Mouse (Mus musculus): ENCODE results near the gene Sirt5.

DNA sequence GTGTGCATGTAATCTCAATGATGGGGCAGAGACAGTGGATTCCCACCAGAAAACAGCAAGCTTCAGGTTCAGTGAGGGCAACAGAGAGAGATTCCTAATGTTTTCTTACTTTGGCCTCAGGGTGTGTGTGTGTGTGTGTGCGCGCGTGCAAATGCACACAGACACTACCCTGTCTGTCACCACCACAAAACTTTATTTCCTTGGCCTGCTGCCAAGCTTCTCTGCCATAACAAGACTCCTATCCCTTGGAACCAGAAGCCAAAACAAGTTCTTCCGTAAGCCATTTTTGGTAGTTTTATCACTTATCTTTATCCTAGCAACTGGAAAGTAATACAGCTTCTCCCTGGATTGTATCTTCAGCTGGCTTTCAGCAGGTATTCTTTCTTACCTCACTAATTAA, 63.1 kb downstream of the Sirt5 start:
- TF ChIP-seq GATA1 (IDR thresholded peaks at IDR 0.05; ENCODE audit: borderline replicate concordance, low read length) (no peak), FLI1 (IDR thresholded peaks at IDR 0.05; ENCODE audit: low read length) (no peak)

Measured in megakaryocyte, embryonic 14.5 days (primary cell).